Mouse (Mus musculus) heart, adult 11 months (tissue): ENCODE measurements at regions not wholly inside any gene's neighbourhood (a gene's known extent, or its start where the extent isn't known, plus 50 kb on each side); places are given as distances from the start of the nearest gene placed in this dataset.
A peak's percentile ranks its signal among the peaks of the same experiment; 100 is the strongest.
"Not testable (repeated sequence)": the region's sequence is repeated elsewhere in the genome, so short reads cannot be mapped to it uniquely, and the experiment has no call there.

ENCODE experiments used
- DNase-seq: peaks from one replicate; pipeline ENCODE4 v3.0.0; 2022

DNA sequence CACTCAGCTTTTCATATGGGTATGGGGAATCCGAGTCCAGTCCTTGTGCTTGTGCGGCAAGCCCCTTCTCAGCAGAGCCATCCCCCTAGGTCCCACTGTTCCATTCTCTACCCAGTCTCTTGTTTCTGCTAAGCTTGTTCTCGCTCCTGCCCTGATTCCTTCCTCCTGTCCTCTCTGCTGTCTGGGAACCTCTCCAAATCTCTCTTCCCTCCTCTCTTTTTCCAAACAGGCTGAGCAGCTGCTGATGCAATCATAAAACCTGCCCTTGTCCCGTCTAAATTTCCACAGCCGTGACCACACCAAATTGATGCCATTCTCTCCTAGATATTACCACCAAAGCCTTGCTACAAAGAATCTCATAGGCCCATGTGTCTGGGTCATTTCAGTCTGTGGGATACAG lies 103.4 kb upstream of the Gcfc2 start:
- peak; percentile 53 for DNase-seq

- no peak for DNase-seq
Observed at GRCm38 (mm10) chr6:81839474-81840153, 83.9 kb upstream of the Gcfc2 start.

DNA sequence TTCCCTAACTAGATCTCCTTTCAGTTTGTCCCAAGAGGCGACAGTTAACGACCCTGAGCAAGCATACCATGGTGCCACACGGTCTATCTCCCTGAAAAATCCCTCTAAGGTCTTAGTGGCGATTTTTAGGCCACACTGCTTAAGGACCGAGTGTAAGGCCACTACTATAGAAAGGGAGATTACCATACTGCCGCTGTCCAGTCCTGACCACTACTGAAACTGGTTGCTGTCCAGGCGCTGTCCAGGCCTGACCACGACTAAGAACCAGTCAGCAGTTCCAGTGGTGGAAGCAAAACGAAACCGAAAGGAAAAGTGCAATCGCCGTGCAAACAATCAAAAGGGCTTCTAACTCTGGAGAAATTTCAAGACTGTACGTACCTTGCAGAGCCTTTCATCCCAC lies 55.3 kb upstream of the Gcfc2 start:
- not testable (repeated sequence) for DNase-seq
